Mouse (Mus musculus) kidney, adult 2 months (tissue): ENCODE measurements around the gene Kif27. TPM values are rescaled to one million over a fixed set of nuclear protein-coding genes. Genes with fewer than 3 reads are reported as not detected.
A peak's percentile ranks its signal among the peaks of the same experiment; 100 is the strongest.

Experiments
- DNase-seq: peaks from one replicate; pipeline ENCODE4 v3.0.0; 2021
- H3K27ac ChIP-seq: fragments of 200-500 bp; 2 replicates; pipeline ENCODE4 v1.5.1; 2012; ENCODE audit warnings: low read depth, low read length, control low read depth, inconsistent platforms; ENCODE audit not compliant: insufficient read depth
- H3K27me3 ChIP-seq: fragments of 200-500 bp; replicated peaks from 2 replicates; pipeline ENCODE4 v1.6.1; 2012; ENCODE audit warnings: mild to moderate bottlenecking, moderate library complexity, low read length, inconsistent platforms; ENCODE audit not compliant: control insufficient read depth, insufficient read depth
- H3K36me3 ChIP-seq: fragments of 200-500 bp; 2 replicates; pipeline ENCODE4 v1.6.1; 2012; ENCODE audit warnings: mild to moderate bottlenecking, moderate library complexity, low read length, inconsistent platforms; ENCODE audit not compliant: control insufficient read depth, insufficient read depth
- H3K4me1 ChIP-seq: fragments of 200-500 bp; 2 replicates; pipeline ENCODE4 v1.6.1; 2011; ENCODE audit warnings: low read length; ENCODE audit not compliant: control insufficient read depth, insufficient read depth
- H3K4me3 ChIP-seq: fragments of 200-500 bp; 2 replicates; pipeline ENCODE4 v1.5.1; 2011; ENCODE audit warnings: mild to moderate bottlenecking, low read depth, low read length, control low read depth; ENCODE audit not compliant: insufficient read depth
- CTCF ChIP-seq: fragments of 200-500 bp; conservative IDR thresholded peaks from 2 replicates; pipeline ENCODE4 v1.5.1; 2011; ENCODE audit warnings: low read depth, mild to moderate bottlenecking, control low read depth, low read length, moderate library complexity, mixed read lengths; ENCODE audit not compliant: insufficient read depth, insufficient read length
- POLR2A ChIP-seq: fragments of 200-500 bp; IDR thresholded peaks from one replicate; pipeline ENCODE4 v1.6.1; 2011; ENCODE audit warnings: low read depth, low read length, control low read depth
- WGBS: fragments of 180-500 bp; shearing (Covaris S2); methylation state at CpG from one replicate; pipeline ENCODE4 v1.1.7; 2018; 5-methylcytosine and 5-hydroxymethylcytosine counted together
- polyA plus RNA-seq: library from polyadenylated mRNA; depleted of rRNA; stranded (reverse); fragments of >200 nt; gene quantifications from 2 replicates; pipeline ENCODE4 v1.2.3, GENCODE M21; 2012

The Kif27 gene
- polyA plus RNA-seq, 1 experiment = 0.22 TPM

- no peak overlapping the region for H3K4me3 ChIP-seq
- WGBS = 47% methylated on average over 8 of the region's 8 CpGs
These were observed 5.6 kb upstream of the Kif27 start for GRCm38 (mm10) chr13:58364353-58365175.

GRCm38 (mm10) chr13:58359304-58359653 is 357 bp upstream of the Kif27 start:
- Histone ChIP-seq H3K27ac (peak overlapping the region; percentile 21; the same call in 1 of the 2 replicates), H3K4me1 (0 out of 2 replicates have a peak, but pooled peaks cover 2% of the 10 kb centered on the region), H3K27me3 (no peaks in the 10 kb centered on the region), H3K36me3 (no peaks in the 10 kb centered on the region), H3K4me3 (peak overlapping the region; percentile 35; the same call in 1 of the 2 replicates)
- no peak for DNase-seq
- TF ChIP-seq POLR2A = no peak
- TF ChIP-seq CTCF = no peak
- 6% methylated on average over 7 of the region's 7 CpGs for WGBS

More at GRCm38 (mm10) chr13:58364353-58365175, 5.6 kb upstream of the Kif27 start:
- H3K4me1 ChIP-seq = no peaks in the 10 kb centered on the region
- no peak for TF ChIP-seq CTCF
- no peak for TF ChIP-seq POLR2A
- H3K27ac ChIP-seq = peak overlapping the region; percentile 70; the same call in 1 of the 2 replicates
- no peaks in the 10 kb centered on the region for H3K36me3 ChIP-seq
- peak; percentile 73 for DNase-seq
- H3K27me3 ChIP-seq = no peaks in the 10 kb centered on the region

GRCm38 (mm10) chr13:58352996-58353395 is 5.9 kb downstream of the Kif27 start:
- no peak for TF ChIP-seq POLR2A
- TF ChIP-seq CTCF = no peak
- no peak overlapping the region for H3K4me3 ChIP-seq
- H3K27me3 ChIP-seq = no peaks in the 10 kb centered on the region
- DNase-seq = no peak
- H3K36me3 ChIP-seq = no peaks in the 10 kb centered on the region
- no peaks in the 10 kb centered on the region for H3K4me1 ChIP-seq
- H3K27ac ChIP-seq = no peak overlapping the region

- TF ChIP-seq CTCF (no peak), POLR2A (no peak)
- Histone ChIP-seq H3K4me1 (no peaks in the 10 kb centered on the region), H3K27me3 (no peaks in the 10 kb centered on the region), H3K4me3 (no peak overlapping the region), H3K36me3 (no peaks in the 10 kb centered on the region), H3K27ac (no peak overlapping the region)
- no peak for DNase-seq
- 56% methylated on average over 4 of the region's 4 CpGs for WGBS
These were observed 8.3 kb downstream of the Kif27 start for GRCm38 (mm10) chr13:58350606-58351005.

GRCm38 (mm10) chr13:58344505-58344904 is 14.4 kb downstream of the Kif27 start:
- H3K36me3 ChIP-seq = no peaks in the 10 kb centered on the region
- H3K4me1 ChIP-seq = no peaks in the 10 kb centered on the region
- WGBS = 85% methylated on average over 9 of the region's 9 CpGs
- no peak overlapping the region for H3K27ac ChIP-seq
- H3K4me3 ChIP-seq = no peak overlapping the region
- H3K27me3 ChIP-seq = no peaks in the 10 kb centered on the region
- DNase-seq = no peak
- no peak for TF ChIP-seq POLR2A
- no peak for TF ChIP-seq CTCF

GRCm38 (mm10) chr13:58337456-58337855 is 21.5 kb downstream of the Kif27 start:
- H3K4me3 ChIP-seq = no peak overlapping the region
- no peaks in the 10 kb centered on the region for H3K36me3 ChIP-seq
- 49% methylated on average over 12 of the region's 12 CpGs for WGBS
- no peaks in the 10 kb centered on the region for H3K4me1 ChIP-seq
- TF ChIP-seq POLR2A = no peak
- no peak for TF ChIP-seq CTCF
- H3K27me3 ChIP-seq = no peaks in the 10 kb centered on the region
- peak; percentile 87 for DNase-seq
- no peak overlapping the region for H3K27ac ChIP-seq

- TF ChIP-seq CTCF = no peak
- TF ChIP-seq POLR2A = no peak
- H3K4me3 ChIP-seq = no peak overlapping the region
These were observed 24.8 kb downstream of the Kif27 start for GRCm38 (mm10) chr13:58334116-58334515.

More at GRCm38 (mm10) chr13:58334116-58334515, 24.8 kb downstream of the Kif27 start:
- Histone ChIP-seq H3K4me1 (no peaks in the 10 kb centered on the region), H3K27me3 (no peaks in the 10 kb centered on the region), H3K36me3 (no peaks in the 10 kb centered on the region), H3K27ac (no peak overlapping the region)
- DNase-seq = no peak
- 94% methylated on average over 5 of the region's 5 CpGs for WGBS
